Mouse (Mus musculus): Measurements from ENCODE around the gene Scube1.

DNA sequence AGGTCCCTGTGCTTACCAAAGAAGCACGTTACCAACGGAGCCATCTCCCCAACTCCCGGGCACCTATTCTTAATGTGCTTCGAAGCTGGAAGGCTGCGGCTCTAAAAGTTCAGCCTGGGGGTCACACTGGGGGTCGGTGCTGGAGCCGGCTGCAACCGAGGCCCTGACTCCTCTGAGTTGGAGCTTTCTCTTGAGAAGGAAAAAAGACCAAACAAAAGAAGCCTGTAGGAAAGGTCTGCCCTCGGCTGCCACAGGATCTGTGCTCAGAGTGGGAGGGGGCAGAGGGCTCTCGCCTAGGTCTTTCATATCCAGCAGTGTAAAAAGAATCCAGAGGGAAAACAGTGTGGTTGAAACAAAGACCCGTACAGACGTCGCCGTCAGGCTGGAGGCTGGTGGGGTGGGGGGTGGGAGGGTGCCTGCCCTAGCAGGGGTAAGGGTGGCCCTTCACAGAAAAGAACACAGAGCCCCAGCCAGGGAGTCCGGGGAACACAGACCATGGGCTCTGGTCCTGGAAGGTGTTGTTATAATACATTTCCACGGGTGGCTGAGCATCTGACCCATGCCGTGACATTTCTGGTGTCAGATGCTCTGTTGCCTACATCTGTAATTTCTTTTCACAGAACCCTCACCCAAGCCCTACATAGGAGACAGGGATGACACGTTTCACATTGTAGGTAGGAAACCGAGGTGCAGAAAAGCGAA, 25.5 kb downstream of the Scube1 start:
- TF ChIP-seq POLR2A (IDR thresholded peaks at IDR 0.05; ENCODE audit: extremely low read depth, insufficient read depth, low read length) (no peak), CTCF (IDR thresholded peaks at IDR 0.05; ENCODE audit: low read depth, low read length) (no peak)
